Mouse (Mus musculus) CD8-positive naive resting alpha-beta T cell, adult 2 months (primary cell): ENCODE measurements around the gene Ywhag.

Experiments
- DNase-seq, 2 experiments: peaks; one replicate each; pipeline ENCODE4 v3.0.0; 2022; ENCODE audit warnings: low read depth in 2 of 2, low spot score in 2 of 2

Ywhag gene

DNA sequence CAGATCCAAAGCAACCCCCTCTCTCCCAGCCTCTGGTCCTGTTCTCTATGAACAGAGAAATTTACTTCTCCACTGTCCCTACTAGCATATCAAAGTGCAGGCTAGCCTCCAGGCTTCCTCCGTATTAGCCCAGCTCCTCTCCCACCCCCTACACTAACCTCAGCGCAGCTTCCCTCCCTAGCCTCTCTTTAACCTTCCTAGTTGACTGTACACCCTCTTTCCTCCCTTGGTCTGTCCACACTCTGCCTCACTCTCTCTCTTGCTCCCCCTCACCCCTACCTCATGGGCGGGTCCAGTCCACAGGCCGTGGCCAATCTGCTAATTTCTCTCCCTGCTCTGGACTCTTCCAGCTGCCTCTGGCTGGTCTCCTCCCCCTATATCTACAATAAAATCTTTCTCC lies 44.1 kb downstream of the Ywhag start:
- no peak for DNase-seq

DNA sequence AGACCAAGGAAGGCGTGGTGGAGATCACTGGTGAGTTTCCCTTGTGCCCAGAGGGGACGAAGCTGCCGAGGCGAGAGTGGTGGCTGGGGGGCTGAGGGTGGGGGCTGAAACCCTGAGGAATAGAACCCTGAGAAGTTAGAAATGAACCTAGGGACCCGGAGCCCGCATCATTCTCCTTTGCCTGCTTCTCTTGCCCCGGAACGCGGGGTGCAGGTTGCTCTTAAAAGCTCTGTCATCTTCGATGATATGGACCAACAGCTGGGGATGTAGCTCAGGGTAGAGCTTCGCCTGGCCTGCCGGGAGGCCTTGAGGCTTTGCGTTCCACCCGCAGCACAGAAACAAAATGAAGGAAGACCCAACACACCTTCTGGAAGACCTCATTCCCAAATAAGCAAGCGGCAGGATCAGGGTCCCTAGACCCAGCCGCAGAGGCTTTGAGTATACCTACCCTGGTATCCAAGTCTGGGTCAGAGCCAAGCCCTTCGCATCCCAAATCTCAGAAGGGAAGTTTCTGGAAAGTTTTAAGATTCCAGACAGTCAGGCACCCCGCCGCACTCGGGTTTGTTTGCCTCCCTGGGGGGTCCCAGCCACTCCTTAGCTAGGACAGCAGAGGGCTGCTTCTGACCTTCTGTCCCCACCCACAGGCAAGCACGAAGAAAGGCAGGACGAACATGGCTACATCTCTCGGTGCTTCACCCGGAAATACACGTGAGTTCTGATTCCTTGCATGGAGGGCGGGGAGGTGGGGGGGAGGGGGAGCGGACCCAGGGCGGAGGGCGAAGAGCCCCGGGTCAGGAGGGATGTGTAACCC lies 45.8 kb downstream of the Ywhag start:
- no peak for DNase-seq

DNA sequence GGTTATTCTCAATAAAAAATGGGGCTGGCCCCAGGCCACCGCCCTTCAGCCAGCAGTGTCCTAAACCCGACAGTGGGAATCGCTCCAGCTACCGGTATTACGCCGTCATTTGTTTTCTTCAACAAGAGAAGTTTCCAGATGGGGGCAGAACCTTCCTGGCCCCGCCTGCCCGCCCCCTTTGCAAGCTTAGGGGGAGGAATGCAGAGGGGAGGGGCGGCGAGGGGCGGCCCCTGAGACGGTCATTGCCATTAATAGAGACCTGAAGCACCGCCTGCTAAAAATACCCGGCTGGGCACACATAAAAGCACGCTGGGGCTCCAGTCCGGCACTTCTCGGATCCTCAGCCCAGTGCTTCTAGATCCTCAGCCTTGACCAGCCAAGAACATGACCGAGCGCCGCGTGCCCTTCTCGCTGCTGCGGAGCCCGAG lies 46.7 kb downstream of the Ywhag start, which contains the start of gene Hspb1:
Gene Hspb1, plus strand, starts transcription at position 245 of the 428 bp plus-strand sequence.
- no peak for DNase-seq

DNA sequence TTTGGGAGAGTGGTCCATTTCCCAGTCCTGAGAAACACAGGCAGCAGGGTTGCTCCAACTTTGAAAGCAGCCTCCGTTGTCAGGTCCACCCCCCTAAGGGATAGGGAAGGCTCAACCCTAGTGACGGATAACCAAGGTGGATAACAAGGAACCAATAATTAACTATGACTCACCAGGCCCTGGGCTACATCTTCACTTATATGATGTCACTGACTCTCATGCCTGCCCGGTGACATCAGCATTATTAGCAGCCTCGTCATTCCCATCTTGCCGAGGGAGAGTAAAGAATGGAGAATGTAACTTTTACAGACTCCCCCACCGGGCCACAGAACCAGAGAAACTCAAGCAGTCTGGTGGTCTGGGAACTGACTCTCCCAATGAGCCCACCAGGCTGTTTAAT lies 49.8 kb downstream of the Ywhag start:
- no peak for DNase-seq

DNA sequence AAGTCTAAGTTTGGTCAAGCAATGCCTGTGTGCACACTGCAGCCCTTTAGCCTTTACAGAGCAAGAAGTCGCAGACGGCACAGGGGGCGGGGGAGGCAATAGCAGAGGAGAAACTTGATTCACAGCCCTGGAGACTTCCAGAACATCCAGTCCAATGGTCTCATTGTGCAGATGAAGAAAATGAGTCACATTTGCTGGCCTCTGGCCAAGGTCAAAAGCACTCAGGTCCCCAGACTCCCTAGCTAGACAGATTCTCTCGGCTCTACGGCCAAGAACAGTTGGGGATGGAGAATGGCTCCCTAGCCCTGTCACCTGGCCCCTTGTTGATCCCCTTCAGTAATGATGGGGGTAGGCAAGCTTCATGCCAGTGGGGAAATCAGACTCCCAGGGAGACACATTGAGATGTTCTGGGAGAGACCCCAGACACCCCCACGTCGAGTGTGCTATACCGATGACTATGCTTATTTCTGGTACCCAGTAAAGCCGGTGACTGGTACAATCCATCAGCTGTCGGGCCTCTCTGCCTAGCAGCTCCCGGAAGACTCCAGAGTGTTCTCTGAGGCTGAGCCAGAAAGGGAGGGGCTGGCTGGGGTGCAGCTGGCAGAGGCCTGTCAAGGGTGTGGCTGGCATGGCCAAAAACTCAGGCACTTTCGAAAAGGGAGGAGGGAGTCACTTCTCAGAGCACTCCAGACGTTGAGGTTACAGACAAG lies 54.8 kb downstream of the Ywhag start:
- no peak for DNase-seq

DNA sequence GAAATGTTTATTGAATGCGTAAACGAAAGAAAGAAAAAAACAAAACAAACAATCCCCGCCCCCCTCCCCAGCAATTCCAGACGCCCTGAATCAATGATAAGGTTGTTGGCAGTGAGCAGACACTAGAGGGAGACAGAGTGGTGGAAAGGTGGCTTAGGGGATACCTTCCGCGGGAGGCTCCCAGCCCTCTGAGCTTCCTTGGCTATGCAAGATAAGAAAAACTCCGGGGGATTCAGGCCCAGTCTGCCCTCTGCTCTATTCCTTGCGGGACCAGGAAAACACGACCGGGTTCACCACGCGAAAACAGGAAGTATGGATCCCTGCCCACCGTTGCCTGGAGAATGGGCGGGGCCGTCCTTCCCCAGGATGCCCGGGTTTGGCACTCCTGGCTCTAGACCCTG lies 56.6 kb downstream of the Ywhag start:
- peak in 1 of 2 experiments; percentile 16 for DNase-seq

DNA sequence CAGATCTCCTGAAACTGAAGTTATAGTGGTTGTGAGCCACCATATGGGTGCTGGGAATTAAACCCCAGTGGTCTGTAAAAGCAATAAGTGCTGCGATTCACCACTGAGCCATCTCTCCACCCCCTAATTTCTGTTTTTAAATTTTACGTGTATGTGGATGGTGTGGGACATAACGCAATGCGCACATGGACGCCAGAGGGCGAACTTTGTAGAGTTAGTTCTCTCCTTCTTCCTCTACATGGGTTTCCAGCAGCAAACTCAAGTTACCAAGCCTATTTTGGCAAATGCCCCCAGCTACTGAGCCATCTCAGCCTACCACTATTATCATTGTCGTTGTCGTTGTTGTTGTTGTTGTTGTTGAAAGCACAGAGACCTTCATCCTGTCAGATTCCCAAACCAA lies 57.2 kb downstream of the Ywhag start:
- DNase-seq, result peak in 1 of 2 experiments; percentile 34

DNA sequence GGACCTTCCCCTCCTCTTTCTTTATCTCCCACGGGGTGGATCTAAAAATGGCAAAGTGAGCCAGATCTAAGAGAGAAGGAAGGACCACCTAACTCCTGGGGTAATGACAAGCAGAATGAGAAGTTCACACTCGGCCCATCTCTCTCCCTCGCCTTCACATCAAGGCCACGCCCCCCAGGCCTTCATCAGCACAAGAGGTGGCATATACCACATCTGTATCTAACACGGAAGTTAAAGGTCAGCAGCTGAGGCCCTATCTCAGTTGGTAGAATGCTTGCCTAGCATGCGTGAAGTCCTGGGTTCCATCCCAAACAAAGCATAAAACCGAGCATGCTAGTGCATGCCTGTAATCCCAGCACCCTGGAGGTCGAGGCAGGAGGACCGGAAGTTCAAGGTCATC lies 60.7 kb downstream of the Ywhag start:
- no peak for DNase-seq

DNA sequence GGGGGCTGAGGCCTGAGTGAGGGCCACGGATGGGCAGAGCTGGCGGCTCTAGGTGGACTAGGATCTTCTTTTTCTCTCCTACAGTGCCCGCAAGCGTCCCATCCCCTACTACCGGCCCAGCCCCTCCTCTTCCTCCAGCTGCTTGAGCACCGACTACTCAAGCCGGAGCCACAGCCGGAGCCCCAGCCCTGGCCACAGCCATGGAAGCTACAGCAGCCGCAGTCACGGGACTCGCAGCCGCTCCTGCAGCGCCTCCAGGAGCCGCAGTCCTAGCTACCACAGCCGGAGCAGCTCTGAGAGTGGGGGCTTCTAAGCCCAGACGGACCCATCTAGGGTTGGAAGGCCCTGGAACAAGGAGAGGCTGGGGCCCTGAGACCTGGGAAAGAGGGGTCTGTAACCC lies 61.4 kb downstream of the Ywhag start:
- DNase-seq, result no peak

DNA sequence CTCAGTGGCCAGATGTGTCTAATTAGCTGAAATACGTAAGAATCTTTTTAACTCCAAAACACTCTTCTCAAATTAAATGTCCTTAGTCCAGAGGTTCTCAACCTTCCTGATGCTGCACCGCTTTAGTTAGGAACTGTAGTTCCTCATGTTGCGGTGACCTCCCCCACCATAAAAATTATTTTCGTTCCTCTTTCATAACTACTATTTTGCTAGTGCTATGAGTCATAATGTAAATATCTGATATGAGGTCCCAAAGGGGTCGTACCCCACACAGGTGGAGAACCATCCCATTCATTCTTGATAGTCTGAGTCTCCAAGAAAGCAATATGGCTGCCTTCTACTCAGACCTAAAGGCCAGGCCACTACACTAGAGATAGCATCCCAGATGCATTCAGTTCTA lies 63.9 kb downstream of the Ywhag start:
- DNase-seq, result no peak

DNA sequence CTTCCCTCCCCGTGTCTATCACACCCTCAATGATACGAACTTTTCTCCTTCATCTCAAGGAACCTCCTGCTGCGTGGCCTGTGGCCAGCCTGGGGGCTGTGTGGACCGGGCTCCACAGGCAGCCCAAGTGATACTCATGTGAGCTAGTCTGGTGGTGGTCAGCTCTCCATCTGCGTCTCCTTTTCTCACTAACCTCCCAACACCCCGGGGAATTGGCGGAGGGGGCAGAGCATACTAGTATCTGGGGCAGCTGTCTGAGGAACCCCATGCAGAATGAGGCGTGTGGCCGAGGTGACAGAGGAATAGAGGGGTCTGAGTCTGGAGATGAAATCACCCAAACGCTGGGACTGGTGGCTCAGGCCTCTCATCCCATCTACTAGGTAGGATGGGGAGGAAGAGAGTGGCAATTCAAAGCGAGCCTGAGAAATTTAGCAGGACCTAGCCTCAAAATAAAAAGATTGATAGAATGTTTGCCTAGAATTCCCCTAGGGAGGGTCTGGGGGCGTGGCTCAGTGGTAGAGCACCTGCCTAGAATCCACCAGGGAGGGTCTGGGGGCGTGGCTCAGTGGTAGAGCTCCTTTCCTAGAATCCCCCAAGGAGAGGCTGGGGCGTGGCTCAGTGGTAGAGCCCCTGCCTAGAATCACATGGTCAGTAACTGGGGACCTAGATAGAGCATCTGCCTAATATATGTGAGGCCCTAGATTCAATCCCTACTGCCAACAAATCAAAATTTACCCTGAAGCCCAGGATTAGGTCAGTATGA lies 64.6 kb downstream of the Ywhag start:
- no peak for DNase-seq

DNA sequence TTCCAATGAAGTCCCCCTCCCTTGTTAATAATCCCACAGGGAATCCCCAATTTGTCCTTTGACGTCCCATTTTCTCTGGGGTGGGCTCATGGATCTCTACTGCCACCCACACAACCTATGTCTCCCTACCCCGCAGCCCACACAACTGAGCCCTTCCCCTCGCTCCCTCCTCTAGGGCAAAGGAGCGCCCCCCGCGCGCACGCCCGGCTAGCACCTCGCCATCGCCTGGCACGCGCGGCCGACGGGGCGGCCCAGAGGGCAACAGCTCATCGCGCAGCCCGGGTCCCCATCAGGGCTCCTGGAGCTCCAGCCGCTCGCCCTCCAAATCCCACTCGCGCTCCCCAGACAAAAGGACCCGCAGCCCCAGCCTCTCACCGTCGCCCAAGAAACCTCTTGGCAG lies 65.8 kb downstream of the Ywhag start:
- no peak for DNase-seq

DNA sequence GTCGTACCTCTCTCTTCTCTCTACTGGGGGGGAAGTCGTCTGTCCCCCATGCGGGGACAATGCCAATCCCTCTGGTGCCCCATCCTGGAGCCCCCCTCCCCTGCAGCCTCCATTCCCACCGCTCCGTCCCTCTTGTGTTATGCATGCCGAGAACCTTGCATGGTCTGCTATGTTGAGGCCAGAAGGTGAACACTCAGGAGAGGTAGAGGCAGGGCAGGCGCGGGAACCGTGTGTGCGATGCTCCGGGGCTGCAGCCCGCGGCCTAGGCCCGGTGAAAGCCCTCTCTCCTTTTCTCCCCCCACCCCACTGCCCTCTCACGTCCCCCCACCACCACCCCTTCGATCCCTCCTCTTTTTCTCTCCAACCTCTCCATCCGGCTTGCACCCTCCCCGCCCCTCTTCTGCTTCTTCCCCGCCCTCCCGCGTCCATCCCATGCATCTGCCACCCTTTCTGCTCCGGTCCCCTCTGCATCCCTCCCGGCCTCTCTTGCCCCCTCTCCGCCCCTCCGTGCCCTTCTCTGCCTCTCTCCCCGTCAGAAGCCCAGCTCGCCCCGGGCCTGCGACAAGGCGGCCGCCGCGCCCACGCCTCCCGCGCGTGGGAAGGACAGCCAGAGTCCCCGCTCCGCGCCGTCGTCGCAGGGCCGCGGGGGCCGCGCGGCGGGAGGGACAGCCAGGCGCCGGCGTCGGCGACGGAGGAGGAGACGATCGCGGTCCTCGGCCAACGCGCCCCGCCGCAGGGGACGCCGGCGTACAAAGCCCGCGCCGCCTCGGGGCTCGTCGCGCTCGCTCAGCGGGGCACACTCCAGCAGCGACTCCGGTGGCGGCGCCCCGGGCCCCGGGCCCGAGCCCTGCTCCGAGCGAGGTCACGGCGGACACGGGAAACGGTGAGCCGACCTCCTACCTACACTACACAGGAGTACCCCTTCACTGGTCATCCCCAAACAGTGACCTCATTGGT lies 66.5 kb downstream of the Ywhag start:
- no peak for DNase-seq

DNA sequence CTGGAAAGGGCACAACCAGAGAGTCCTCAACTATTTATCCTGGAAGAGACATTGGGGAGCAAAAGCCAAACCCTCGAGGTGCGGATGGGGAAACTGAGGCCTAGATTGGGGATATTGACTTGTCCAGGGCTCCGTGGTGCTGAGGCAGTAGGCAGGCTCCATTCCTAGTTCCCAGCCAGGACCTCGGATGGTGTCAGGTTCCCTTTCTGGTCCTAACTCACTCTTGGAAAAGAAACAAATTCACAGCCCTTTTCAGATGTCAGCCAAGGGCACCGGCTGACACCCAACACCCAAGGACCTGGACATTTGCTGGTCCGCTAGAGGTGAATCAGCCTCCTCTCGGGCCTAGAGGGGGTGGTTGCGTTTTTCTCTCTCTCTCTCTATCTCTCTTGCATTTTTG lies 67.8 kb downstream of the Ywhag start:
- no peak for DNase-seq
